Mouse (Mus musculus): Measurements from ENCODE around the gene Gm4922. TPM values are rescaled to one million over a fixed set of nuclear protein-coding genes. Genes with fewer than 3 reads are reported as not detected.

Gm4922 gene
- polyA plus RNA-seq, 1 experiment from 2014 or later = not detected

GRCm38 (mm10) chr10:18811751-18812150, 25.2 kb upstream of the Gm4922 start:
- Histone ChIP-seq H3K27ac (replicated peaks; ENCODE audit: low read depth, low read length) (no peak overlapping the region), H3K4me1 (ENCODE audit: control insufficient read depth, insufficient read depth, low read length) (0 out of 2 replicates have a peak, but pooled peaks cover 2% of the 10 kb centered on the region), H3K9me3 (ENCODE audit: control insufficient read depth, low read length) (no peaks in the 10 kb centered on the region), H3K4me2 (ENCODE audit: low read depth, severe bottlenecking) (no peak overlapping the region), H3K4me3 (ENCODE audit: low read depth, low read length) (no peak overlapping the region), H3K9ac (ENCODE audit: low read length) (no peak overlapping the region), H3K27me3 (ENCODE audit: control insufficient read depth, insufficient read depth, low read length) (no peaks in the 10 kb centered on the region), H3K36me3 (ENCODE audit: control insufficient read depth, insufficient read depth, low read length) (no peaks in the 10 kb centered on the region)
- 95% methylated on average over 2 of the region's 2 CpGs for WGBS
- DNase-seq (ENCODE audit: low spot score) (no peak), ATAC-seq (ENCODE audit: insufficient number of reproducible peaks, low FRiP score, low TSS enrichment, low read depth) (no peak)

DNA sequence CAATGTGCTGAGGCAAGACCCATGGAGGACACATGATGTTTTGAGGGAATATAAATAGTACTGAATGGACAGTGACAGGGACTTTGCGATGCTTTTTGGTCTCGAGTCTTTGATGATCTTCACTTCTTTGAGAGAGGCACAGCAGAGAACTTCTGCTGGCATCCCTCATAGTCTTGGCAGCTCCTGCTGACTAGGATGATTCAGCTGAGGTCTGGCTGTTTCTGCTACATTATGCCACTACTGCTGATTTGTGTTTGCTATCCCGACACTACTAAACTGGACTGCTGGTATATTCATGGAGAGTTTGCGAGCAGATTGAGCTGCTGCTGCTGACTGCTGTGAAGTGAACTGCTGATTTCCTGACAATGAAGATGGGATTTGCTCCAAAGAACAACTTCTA, 3.5 kb upstream of the Gm4922 start:
- Histone ChIP-seq H3K9ac (ENCODE audit: low read length) (no peak overlapping the region), H3K36me3 (ENCODE audit: control insufficient read depth, insufficient read depth, low read length) (no peaks in the 10 kb centered on the region), H3K9me3 (ENCODE audit: control insufficient read depth, low read length) (no peaks in the 10 kb centered on the region), H3K27me3 (ENCODE audit: control insufficient read depth, insufficient read depth, low read length) (no peaks in the 10 kb centered on the region), H3K27ac (replicated peaks; ENCODE audit: low read depth, low read length) (no peak overlapping the region), H3K4me3 (ENCODE audit: low read depth, low read length) (no peak overlapping the region), H3K4me1 (ENCODE audit: control insufficient read depth, insufficient read depth, low read length) (no peaks in the 10 kb centered on the region), H3K4me2 (ENCODE audit: low read depth, severe bottlenecking) (no peak overlapping the region)
- no peak for ATAC-seq (ENCODE audit: insufficient number of reproducible peaks, low FRiP score, low TSS enrichment, low read depth)
- 83% methylated on average over 4 of the region's 4 CpGs for WGBS
- DNase-seq (ENCODE audit: low spot score) = no peak

- H3K9ac ChIP-seq (ENCODE audit: low read length) = no peak overlapping the region
- no peak overlapping the region for H3K4me2 ChIP-seq (ENCODE audit: low read depth, severe bottlenecking)
- no peaks in the 10 kb centered on the region for H3K4me1 ChIP-seq (ENCODE audit: control insufficient read depth, insufficient read depth, low read length)
- no peaks in the 10 kb centered on the region for H3K27me3 ChIP-seq (ENCODE audit: control insufficient read depth, insufficient read depth, low read length)
- 63% methylated on average over 1 of the region's 1 CpGs for WGBS
- no peaks in the 10 kb centered on the region for H3K9me3 ChIP-seq (ENCODE audit: control insufficient read depth, low read length)
- no peaks in the 10 kb centered on the region for H3K36me3 ChIP-seq (ENCODE audit: control insufficient read depth, insufficient read depth, low read length)
- no peak overlapping the region for H3K27ac ChIP-seq (replicated peaks; ENCODE audit: low read depth, low read length)
- no peak for ATAC-seq (ENCODE audit: insufficient number of reproducible peaks, low FRiP score, low TSS enrichment, low read depth)
- DNase-seq (ENCODE audit: low spot score) = no peak
- H3K4me3 ChIP-seq (ENCODE audit: low read depth, low read length) = no peak overlapping the region
These were observed 2.0 kb upstream of the Gm4922 start for GRCm38 (mm10) chr10:18788601-18789000.

GRCm38 (mm10) chr10:18777546-18777945, 9.0 kb downstream of the Gm4922 start:
- Histone ChIP-seq H3K36me3 (ENCODE audit: control insufficient read depth, insufficient read depth, low read length) (no peaks in the 10 kb centered on the region), H3K9me3 (ENCODE audit: control insufficient read depth, low read length) (no peaks in the 10 kb centered on the region), H3K4me3 (ENCODE audit: low read depth, low read length) (no peak overlapping the region), H3K4me2 (ENCODE audit: low read depth, severe bottlenecking) (no peak overlapping the region), H3K4me1 (ENCODE audit: control insufficient read depth, insufficient read depth, low read length) (no peaks in the 10 kb centered on the region), H3K9ac (ENCODE audit: low read length) (no peak overlapping the region), H3K27ac (replicated peaks; ENCODE audit: low read depth, low read length) (no peak overlapping the region), H3K27me3 (ENCODE audit: control insufficient read depth, insufficient read depth, low read length) (no peaks in the 10 kb centered on the region)
- ATAC-seq (ENCODE audit: insufficient number of reproducible peaks, low FRiP score, low TSS enrichment, low read depth) (no peak), DNase-seq (ENCODE audit: low spot score) (no peak)
- WGBS = 64% methylated on average over 3 of the region's 3 CpGs

- 77% methylated on average over 4 of the region's 4 CpGs for WGBS
- Histone ChIP-seq H3K9me3 (ENCODE audit: control insufficient read depth, low read length) (no peaks in the 10 kb centered on the region), H3K27me3 (ENCODE audit: control insufficient read depth, insufficient read depth, low read length) (no peaks in the 10 kb centered on the region), H3K4me2 (ENCODE audit: low read depth, severe bottlenecking) (no peak overlapping the region), H3K36me3 (ENCODE audit: control insufficient read depth, insufficient read depth, low read length) (no peaks in the 10 kb centered on the region), H3K4me3 (ENCODE audit: low read depth, low read length) (no peak overlapping the region), H3K4me1 (ENCODE audit: control insufficient read depth, insufficient read depth, low read length) (no peaks in the 10 kb centered on the region), H3K27ac (replicated peaks; ENCODE audit: low read depth, low read length) (no peak overlapping the region), H3K9ac (ENCODE audit: low read length) (no peak overlapping the region)
- DNase-seq (ENCODE audit: low spot score) (no peak), ATAC-seq (ENCODE audit: insufficient number of reproducible peaks, low FRiP score, low TSS enrichment, low read depth) (no peak)
These were observed 13.9 kb downstream of the Gm4922 start for GRCm38 (mm10) chr10:18772537-18773179.

DNA sequence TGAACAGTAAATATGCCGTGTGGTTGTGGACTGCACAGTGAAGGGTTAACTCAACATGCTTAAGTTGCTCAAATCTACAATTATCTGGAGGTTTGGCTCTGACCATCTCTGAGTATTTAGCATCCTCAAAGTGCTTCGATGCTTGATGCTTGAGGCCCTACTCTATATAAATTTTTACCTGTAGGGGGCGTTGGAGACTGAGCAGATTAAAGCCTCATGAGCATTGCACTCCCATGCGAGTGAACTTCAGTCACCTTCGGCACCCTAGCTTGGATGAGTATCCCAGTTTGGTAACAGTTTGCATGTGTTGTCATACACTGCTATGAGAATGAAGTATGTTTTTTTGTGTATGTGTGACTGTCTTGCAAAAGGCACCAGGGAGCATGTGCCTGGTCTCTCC, 16.7 kb downstream of the Gm4922 start:
- DNase-seq (ENCODE audit: low spot score) (no peak), ATAC-seq (ENCODE audit: insufficient number of reproducible peaks, low FRiP score, low TSS enrichment, low read depth) (no peak)
- Histone ChIP-seq H3K4me1 (ENCODE audit: control insufficient read depth, insufficient read depth, low read length) (no peaks in the 10 kb centered on the region), H3K27me3 (ENCODE audit: control insufficient read depth, insufficient read depth, low read length) (no peaks in the 10 kb centered on the region), H3K4me3 (ENCODE audit: low read depth, low read length) (no peak overlapping the region), H3K9ac (ENCODE audit: low read length) (no peak overlapping the region), H3K4me2 (ENCODE audit: low read depth, severe bottlenecking) (no peak overlapping the region), H3K36me3 (ENCODE audit: control insufficient read depth, insufficient read depth, low read length) (no peaks in the 10 kb centered on the region), H3K9me3 (ENCODE audit: control insufficient read depth, low read length) (no peaks in the 10 kb centered on the region), H3K27ac (replicated peaks; ENCODE audit: low read depth, low read length) (no peak overlapping the region)
- WGBS = 55% methylated on average over 5 of the region's 5 CpGs

- H3K4me3 ChIP-seq (ENCODE audit: low read depth, low read length) = no peak overlapping the region
- 31% methylated on average over 2 of the region's 2 CpGs for WGBS
- H3K27ac ChIP-seq (replicated peaks; ENCODE audit: low read depth, low read length) = no peak overlapping the region
- ATAC-seq (ENCODE audit: insufficient number of reproducible peaks, low FRiP score, low TSS enrichment, low read depth) (no peak), DNase-seq (ENCODE audit: low spot score) (peak; percentile 78)
- no peak overlapping the region for H3K9ac ChIP-seq (ENCODE audit: low read length)
- no peaks in the 10 kb centered on the region for H3K4me1 ChIP-seq (ENCODE audit: control insufficient read depth, insufficient read depth, low read length)
- H3K36me3 ChIP-seq (ENCODE audit: control insufficient read depth, insufficient read depth, low read length) = no peaks in the 10 kb centered on the region
- H3K9me3 ChIP-seq (ENCODE audit: control insufficient read depth, low read length) = no peaks in the 10 kb centered on the region
- H3K27me3 ChIP-seq (ENCODE audit: control insufficient read depth, insufficient read depth, low read length) = no peaks in the 10 kb centered on the region
- no peak overlapping the region for H3K4me2 ChIP-seq (ENCODE audit: low read depth, severe bottlenecking)
These were observed 26.4 kb downstream of the Gm4922 start for GRCm38 (mm10) chr10:18760241-18760640.

GRCm38 (mm10) chr10:18750057-18750456, 36.5 kb downstream of the Gm4922 start:
- no peak overlapping the region for H3K9ac ChIP-seq (ENCODE audit: low read length)
- no peak overlapping the region for H3K27ac ChIP-seq (replicated peaks; ENCODE audit: low read depth, low read length)
- DNase-seq (ENCODE audit: low spot score) = no peak
- no peaks in the 10 kb centered on the region for H3K36me3 ChIP-seq (ENCODE audit: control insufficient read depth, insufficient read depth, low read length)
- H3K4me1 ChIP-seq (ENCODE audit: control insufficient read depth, insufficient read depth, low read length) = no peaks in the 10 kb centered on the region
- H3K27me3 ChIP-seq (ENCODE audit: control insufficient read depth, insufficient read depth, low read length) = no peaks in the 10 kb centered on the region
- no peaks in the 10 kb centered on the region for H3K9me3 ChIP-seq (ENCODE audit: control insufficient read depth, low read length)
- ATAC-seq (ENCODE audit: insufficient number of reproducible peaks, low FRiP score, low TSS enrichment, low read depth) = no peak
- no peak overlapping the region for H3K4me2 ChIP-seq (ENCODE audit: low read depth, severe bottlenecking)
- WGBS = 74% methylated on average over 4 of the region's 4 CpGs
- no peak overlapping the region for H3K4me3 ChIP-seq (ENCODE audit: low read depth, low read length)

Measured in limb, embryonic 11.5 days (tissue).